ENCODE assay signal across 21 mouse cellular contexts in genomic region chr4:131138891-131139290, GRCm38 (mm10).
DNase-seq lines count a peak whose midpoint lies in the region; ATAC-seq lines count a peak whose summit lies in the region.
"Had no signal": no experiment of that assay in that cellular context is flagged by ENCODE, and none has a peak within 500 bp of the region (broad histone marks: within the 10 kb centered on the region; RNA-seq: fewer than 3 reads in every experiment).

No protein-coding gene starts in this region.

- DNase-seq in frontal cortex, postnatal 10 days (ENCODE audit: low spot score in 2 of 2): no peak
- peak; percentile 61 for DNase-seq in ZHBTc4 (ENCODE audit: low read depth, low spot score)
- DNase-seq in telencephalon, adult 2 months (ENCODE audit: low read depth, low spot score): peak; percentile 31
- no peak for DNase-seq in right cerebral cortex, postnatal 10 days (ENCODE audit: low spot score in 2 of 2)
- DNase-seq in T-cell, adult 2 months (ENCODE audit: low spot score): no peak
- DNase-seq: adrenal gland, adult 8-10 months; adrenal gland, postnatal 14 days; adrenal gland, postnatal 36 days; B cell, adult 2 months; cerebellum, adult 11 months; cerebellum, adult 18-20 months; cerebellum, adult 8-10 months; cerebellum, adult 9-11 months; cerebellum, postnatal 14 days; cerebellum, postnatal 36 days; embryo, embryonic 11 days had no signal

- ATAC-seq in frontal cortex, adult (ENCODE audit: low TSS enrichment): peak; percentile 38; the same call in 1 of the 2 replicates
- ATAC-seq: activated CD4-positive, CD25-positive, alpha-beta regulatory T cell, adult 4 months; CD4-positive, CD25-positive, alpha-beta regulatory T cell, adult 4 months; forebrain, embryonic 14.5 days; forebrain, embryonic 16.5 days had no signal

Comparison
In these comparisons a context has a peak if more than half of its experiments do, and no peak if none do; other contexts are left out.
1. DNase-seq: peak in ZHBTc4 (single experiment) and telencephalon, adult 2 months (single experiment); none in frontal cortex, postnatal 10 days (0 of 2), right cerebral cortex, postnatal 10 days (0 of 2) and T-cell, adult 2 months (single experiment).